Mouse (Mus musculus) embryo, embryonic 10 days (tissue): Measurements from ENCODE around the gene Krt88.

Experiments used
- DNase-seq: peaks from one replicate; pipeline ENCODE4 v3.0.0-alpha.2; 2015; ENCODE audit warnings: low spot score

The Krt88 gene

DNA sequence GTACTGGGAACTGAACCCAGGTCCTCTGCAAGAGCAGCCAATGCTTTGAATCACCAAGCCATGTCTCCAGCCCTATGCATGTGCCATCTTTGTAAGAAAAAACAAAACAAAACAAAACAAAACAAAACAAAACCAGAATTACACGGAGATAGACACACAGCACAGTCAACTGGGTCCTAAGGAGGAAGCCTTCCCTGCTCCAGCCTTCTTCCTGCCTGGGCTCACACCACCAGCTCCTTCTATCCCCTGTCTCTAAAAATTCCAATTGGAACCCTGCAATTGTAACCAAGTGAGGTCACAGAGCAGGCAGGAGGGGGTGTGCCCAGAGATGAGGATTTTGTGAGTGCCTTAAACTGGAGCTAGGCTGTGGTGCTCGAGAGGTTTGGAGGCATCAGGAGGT, at the start of gene Krt88:
Gene Krt88, plus strand, starts transcription at position 301 of the 400 bp plus-strand sequence.
- no peak for DNase-seq

DNA sequence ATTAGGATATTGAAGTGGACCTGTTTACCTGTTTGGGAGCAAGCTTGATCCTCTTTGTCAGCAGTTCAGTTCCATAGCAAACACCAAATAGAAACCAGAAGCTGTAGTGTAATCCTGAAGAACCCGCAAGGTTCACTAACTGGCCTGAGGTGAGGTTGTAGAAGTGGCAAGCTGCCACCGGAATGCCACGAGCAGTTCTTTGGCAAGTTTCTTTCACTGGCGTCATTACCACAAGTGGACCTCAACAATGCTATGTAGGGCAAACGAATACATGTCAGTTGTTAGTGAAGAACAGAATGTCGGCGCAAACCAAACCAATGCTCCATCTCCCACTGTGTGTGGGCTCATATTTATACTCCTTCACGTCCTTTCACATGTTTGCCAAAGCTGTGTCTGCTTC, 49.3 kb upstream of the Krt88 start:
- DNase-seq, result no peak

DNA sequence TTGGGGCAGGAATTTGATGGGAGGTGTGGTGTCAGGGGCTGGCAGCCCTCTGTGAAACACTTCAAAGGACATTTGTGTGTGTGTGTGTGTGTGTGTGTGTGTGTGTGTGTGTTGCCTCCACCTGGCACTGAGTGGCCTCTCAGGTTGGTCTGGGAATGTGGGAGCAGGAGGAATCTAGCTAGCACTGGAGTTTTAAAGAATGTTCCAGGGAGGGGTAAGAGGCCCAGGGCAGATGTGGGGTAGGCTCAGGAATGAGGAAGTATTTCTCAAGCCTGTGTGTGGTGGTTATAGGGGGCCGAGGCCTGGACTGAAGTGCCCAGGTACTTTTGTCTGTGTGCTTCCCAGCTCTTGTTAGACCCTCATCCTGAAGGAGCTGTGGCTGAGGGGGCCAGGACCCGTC, 36.8 kb upstream of the Krt88 start, which contains the start of gene Krt7:
Gene Krt7, plus strand, starts transcription at position 269 of the 400 bp plus-strand sequence.
- no peak for DNase-seq

DNA sequence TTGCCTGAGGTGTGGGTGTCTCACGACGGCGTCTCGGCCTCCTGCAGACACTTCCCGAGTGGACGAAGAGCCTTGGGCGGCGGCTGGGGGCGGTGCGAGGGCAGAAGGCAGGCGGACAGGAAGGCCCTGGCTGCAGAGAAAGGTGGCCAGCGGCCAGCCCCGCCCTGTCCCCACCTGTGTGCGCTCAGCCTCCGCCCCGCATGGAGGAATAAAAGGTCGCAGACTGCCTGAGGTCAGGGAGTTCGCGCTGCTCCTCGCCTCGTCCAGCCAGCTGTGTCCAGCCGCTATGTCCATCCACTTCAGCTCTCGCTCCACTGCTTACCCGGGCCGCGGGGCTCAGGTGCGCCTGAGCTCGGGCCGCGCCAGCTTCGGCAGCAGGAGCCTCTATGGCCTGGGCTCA, 35.4 kb upstream of the Krt88 start:
- DNase-seq, result no peak

DNA sequence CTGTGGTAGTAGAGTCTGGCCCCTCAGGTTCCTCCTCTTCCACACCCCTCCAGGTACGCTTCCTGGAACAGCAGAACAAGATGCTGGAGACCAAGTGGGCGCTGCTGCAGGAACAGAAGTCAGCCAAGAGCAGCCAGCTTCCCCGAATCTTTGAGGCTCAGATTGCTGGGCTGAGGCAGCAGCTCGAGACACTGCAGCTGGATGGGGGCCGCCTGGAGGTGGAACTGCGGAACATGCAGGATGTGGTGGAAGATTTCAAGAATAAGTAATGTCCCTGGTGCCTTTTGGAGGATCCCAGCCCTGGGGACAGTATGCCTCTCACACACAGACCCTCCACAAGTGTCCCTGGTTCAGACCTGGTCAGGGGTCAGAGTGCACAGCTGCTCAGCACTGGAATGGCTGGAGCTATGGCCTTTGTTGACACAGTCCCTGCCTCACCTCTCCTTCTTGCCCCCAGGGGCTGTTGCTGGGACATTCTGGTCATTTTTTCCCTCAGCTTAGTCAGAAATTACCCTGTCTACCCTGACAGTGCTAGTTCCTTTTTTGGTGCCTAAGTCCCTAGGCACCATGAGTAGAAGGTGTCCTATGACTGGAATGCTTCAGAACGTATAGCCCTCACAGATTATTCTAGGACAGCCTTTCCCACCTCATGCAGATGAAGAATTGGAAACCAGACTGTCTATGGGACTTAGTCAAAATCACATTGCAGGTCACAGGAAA, 33.5 kb upstream of the Krt88 start:
- DNase-seq, result peak; percentile 53

DNA sequence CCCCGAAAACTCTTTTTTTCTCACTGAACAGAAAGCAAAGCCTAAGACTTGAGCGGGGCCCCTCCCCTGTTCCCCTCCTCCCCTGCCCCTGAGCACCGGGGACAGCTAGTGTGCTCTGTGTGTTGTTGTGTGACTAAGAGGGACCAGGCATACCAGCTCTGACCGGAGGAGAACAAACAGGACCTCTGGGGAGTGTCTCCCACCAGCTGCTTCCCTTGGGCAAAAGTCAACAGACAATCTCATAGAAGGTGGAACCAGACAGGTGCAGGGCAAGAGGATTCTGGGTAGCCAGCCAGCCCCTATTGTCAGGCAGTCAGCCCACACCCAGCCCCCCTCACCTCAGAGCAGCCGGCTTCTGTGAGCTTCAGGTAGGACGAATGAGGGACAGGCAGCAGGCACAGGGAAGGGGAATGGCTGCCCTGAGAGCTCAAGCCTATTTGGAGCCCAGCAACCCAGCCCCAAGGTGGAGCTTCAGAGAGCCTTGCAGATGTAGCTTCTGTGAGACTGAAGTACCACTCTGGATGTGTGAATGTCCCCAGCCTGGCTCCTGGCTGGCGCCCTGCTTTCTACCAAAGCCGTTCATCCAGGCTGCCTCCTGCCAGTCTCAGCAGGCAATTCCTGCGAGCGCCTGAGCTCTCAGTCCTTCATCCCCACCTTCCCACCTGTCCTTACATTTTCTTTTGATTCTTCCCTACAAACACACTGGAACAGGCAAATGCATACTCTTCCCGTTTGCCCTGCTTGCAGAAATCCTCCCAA, 32.6 kb upstream of the Krt88 start:
- DNase-seq, result no peak

DNA sequence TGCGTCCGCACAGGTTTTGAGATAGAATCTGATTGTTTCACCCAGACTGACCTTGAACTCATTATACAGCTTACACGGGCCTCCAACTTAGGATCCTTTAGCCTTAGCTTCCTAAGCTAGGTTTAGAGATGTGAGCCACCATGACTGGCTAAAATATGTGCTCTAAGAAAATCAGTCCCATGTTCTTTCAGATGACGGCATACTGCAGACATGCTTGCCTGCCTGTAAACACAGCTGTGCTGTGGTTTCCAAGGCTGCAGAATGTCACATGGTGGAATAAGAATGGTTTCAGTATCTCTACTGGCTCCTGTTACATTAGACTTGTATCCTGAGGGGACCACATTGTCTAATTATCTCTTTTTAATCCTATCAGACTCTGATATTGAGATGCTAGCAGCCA, 28.6 kb upstream of the Krt88 start:
- no peak for DNase-seq

DNA sequence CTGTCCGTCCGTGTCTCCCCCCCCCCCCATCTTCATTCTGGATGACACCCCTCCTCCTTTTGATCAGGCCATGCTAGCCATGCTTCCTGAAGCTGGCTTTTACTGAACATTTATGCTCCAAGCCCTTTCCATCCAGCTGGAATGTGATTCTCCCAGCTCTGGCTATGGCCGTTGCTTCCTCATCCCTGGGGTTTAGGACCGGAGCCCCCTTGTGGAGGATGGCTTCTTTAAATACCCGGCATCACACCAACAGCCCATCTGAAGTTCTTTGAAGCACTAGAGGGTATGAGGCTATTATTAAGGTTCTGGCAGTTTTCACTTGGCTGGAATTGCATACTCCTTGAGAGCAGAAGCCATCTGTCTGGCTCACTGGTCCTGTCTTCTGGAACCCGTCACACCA, 26.6 kb upstream of the Krt88 start:
- peak; percentile 26 for DNase-seq

DNA sequence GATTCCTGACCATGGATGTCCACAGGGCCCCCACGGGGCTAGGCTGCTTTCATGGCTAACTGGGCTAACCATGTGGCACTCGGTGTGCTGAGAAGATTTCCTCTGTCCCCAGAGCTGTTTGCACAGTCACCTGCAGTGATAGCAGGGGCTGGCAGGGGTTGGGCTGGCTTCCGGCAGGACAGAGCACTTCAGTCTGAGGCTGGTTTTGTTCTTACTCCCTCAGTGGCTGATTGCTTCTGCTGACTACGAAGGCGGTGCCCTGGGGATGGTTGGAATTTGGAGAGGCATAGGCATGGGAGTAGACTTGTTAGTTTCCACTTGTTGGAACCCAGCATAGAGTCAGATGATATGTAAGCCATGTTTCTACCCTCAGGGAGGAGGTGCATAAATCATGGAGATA, 22.6 kb upstream of the Krt88 start:
- no peak for DNase-seq

DNA sequence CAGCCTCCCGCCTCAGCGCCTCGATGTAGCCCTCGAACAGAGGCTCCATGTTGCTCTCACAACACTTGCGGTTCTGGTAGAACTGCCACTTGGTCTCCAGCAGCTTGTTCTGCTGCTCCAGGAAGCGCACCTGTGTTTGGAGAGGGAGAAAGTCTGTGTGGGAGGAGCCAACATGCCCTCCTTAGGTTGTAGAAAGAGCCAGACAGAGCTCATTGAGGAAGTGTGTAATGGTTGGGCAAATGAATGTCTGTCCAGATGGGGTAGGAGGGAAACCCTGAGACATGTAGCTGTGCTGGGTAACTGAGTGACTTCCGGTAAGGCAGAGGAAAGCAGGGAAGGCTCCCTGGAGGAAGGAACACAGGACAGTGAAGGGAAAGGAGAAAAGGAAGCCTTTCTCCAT, 10.9 kb upstream of the Krt88 start:
- no peak for DNase-seq

DNA sequence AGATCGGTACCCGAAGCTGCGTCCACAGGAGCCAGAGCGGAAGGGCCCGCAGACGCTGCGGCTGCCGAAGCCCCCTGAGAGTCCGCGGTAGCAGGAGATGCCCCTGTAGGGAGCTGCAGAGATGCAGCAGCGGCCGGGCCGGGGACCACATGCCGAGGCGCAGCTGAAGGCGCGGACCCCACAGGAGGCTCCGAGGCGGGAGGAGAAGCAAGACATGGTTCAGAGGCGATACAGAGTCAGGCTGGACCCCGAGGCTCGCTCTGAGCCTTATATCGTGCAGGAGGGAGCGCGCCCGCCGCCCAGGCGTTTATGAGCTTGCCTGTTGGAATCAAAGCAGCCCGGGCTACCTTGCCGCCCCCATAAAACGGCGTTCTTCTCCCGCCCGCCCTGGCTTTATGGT, 9.0 kb upstream of the Krt88 start, which contains the start of gene Krt87:
Gene Krt87, minus strand, starts transcription at position 250 of the 400 bp plus-strand sequence.
- DNase-seq, result peak; percentile 43

DNA sequence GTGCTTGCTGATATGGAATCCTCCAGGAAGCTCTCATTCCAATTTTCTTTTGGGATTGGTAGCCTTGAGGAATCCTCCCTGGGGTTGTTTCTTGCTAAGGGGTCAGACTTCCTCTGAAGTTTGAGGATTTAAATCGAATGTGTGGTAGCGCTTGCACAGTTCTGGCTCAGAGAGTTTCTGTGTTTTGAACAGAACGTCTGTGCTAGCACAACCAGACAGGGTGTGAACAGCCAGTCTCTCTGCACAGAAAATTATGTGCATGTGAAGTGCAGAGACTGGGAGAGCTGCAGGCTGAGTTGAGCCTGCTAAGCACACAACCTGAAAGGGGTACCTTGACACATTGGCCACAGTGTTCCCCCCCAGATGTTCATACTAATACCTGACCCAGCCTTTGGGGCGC, 6.7 kb upstream of the Krt88 start:
- DNase-seq, result no peak

DNA sequence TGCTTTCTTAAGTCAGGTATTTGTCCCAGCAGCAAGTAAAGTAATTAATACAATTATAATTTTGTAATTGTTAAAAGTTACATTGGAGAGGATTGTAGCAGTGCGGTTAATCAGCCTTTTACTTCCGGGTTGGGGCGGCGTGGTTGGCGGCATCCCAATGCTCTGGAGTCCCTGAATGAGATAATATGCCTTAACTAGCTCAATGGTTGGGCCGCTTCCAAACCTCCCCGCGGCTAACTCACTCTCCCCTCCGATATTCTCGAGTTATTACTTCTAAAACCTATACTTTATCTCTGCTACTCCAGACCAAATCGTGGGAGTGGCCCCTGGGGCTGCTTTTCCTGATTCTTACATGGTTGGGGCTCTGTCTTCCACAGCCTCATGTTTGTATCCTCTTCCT, 972 bp upstream of the Krt88 start:
- DNase-seq, result no peak

DNA sequence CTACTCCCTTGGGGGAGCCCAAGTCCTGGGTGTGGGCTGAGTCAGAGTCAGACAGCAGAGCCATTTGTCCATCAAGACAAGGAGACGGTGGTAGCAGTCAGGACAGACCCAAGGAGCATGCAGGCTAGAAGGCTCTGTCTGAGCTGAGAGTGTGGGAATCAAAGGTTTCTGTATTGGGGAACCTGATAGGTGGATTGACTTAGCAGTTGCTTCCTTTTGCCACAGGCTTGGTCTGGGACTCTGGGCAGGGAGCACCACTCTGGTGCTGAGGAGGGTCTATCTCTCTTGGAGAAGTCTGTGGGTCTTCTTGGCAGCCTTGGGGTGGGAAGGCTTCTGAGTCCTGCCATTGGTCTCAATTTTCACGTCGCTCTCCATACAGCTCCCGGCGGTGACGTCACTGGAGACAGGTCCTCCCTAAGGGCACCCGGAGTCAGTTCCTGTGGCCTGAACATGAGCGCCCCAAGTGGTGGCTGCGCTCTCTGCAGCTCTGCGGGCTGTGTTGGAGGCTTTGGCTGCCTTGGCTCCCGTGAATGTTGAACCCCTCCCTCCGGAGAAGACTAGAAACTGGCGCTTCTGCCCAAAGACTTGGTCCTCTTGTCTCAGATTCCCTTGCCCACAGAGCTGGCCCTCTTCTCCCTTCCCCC, 5.7 kb downstream of the Krt88 start:
- DNase-seq, result peak; percentile 86

DNA sequence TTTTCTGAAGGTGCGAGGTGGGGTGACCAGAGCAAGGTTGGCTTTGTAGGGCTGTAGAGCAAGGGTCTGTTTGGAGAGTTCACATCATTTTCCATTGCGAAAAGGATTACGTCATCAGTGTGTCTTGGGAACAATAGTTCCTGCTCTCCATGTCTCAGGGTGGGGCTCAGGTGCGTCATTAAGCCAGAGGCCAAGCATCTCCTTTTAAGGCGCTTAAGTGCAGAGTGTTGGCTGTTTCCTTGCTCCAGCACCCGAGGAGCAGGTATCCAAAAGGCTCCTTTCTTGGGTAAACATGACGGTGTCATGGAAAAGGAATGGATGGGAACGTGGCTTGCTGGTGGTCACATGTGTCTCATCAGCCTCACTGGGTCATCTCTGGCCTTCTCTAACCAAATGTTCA, 7.2 kb downstream of the Krt88 start:
- no peak for DNase-seq

DNA sequence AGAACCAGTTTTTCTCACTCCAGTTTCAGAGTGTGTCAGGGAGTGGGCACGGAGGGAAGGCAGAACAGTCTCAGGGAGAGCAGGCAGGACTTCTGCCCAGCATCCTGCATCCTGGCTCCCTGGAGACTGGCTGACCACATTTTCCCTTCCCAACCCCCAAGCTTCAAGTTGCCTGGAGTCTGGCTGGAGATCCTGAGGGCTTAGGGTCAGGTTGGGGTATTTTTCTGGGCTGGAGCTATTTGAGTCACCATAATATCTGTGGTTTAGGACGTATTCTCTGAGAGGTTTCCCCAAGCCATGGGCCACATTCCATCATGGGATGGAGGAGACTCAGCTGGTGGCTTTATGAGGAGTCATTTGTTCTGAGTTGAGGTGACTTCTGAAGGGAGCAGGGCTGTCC, 7.7 kb downstream of the Krt88 start:
- no peak for DNase-seq

DNA sequence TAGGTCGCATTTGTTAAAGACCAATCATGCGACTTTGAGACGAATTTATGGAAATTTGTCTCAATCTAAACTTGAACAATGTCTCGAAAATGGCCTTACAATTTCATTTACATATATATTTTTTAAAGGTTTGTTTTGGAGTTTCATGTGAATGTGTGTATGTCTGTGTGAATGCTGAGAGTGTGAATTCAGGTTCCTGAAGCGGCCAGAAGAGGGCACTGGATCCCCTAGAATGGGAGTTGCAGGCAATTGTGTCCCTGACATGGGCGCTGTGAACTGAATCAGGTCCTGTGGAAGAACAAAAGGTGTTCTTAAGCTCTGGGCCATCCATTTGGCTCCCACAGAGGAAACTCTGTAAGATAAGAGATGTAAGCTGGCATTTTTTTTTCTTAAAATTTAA, 8.3 kb downstream of the Krt88 start:
- no peak for DNase-seq

DNA sequence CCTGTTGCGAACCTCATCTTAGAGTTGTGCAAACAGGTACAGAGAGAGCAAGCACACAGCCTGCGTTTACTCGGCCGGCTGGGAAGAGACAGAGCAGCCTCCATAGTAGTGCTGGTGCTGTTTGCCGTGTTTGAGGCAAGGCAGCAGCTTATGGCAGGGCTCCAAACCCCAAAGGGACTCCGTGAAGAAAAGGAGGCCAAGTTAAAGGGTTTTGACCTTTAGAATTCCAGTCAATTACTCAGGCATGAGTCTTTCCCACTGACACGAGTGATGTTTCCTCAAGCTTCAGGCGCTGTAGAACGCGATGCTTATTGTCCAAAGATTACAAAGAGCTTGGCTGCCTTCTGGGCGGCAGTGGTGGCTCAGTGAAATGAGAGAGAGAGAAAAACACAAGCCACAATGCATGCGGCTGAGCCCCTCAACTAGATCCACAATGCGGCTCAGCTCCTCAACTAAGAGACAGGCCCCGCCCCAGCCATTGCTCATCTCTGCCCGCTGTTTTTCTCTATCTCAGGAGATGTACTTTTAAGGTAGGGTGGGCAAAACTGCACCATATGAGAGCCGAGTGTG, 10.9 kb downstream of the Krt88 start:
- DNase-seq, result peak; percentile 25

DNA sequence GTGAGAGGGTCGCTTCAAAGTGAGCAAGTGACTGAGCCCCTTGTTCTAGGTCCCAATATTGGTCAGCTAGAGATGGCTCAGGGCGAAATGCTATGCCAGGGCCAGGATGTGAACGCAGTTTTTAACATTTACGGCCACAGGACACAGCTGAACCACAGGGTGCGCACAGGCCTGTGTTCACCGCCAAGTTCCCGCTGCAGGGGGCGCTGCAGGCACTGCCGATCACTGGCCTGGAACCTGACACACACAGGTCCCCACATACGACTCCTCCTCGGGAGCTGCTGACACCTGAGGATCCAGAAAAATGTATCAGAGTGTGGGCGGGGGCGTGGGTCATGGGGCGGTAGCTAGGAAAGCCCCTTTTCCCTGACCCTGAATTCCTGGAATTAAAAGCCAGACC, 11.7 kb downstream of the Krt88 start:
- no peak for DNase-seq

DNA sequence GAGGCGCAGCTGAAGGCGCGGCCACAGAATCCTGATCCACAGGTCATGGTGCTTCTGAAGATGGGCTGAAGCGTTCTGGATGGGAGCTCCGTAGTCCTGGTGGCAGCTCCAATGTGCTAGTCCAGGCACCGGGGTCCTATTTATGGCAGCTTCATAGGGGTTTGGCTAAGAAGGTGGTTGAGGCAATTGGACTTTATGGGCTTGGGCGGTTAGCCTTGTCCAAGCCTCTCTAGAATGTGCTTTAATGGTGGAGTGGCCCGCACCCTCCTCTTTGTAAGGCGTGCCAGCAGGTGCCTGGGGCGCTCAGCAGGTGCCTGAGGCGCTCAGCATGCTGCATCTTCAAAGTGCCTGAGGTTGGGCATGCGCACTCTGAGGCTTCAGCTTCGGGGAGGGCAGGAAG, 16.1 kb downstream of the Krt88 start, which contains the start of gene Krt81:
Gene Krt81, minus strand, starts transcription at position 101 of the 400 bp plus-strand sequence.
- no peak for DNase-seq

DNA sequence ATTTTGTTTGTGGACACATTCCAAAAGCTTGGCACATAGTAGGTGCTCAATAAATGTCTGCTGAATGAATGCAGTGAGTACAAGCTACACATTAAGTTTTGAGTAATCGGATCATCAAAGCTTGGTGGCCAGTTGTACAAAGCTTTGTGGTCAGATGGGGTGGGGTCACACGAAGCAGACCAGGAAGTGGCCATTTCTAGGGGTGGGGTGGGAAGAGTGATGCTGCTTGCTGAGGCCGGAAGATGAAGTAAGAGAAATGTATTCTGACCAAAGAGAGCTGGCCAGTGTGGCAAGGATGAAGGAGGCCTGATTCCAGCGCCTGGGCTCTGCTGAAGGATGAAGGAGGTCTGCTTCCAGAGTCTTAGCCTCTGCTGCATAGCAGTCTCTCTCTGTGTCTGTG, 21.5 kb downstream of the Krt88 start:
- DNase-seq, result no peak

DNA sequence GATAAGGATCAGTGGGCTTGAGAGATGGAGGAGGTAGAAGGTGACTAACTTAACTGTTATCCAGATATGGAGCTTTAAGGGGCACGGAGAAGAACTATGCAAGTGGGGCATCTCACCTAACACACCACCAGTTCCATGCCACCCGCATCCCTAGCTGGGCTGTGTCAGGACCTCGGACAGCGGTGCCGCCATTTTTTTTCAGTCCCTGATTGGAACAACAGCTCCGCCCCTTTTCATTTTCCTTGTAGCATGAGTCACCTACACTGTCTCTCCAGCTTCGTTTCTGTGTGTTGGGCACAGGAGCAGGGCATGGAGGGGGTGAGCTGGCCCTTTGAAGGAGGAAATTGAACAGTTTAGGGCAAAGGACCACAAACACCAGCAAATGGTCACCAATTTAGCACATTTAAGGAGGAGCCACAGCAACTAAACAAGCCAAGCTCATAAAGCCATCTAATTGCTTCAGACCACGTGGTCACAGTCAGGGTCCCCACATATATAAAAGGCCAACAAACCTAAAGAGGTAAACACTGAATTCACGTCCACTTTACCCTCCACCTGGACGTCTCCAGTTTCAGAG, 25.5 kb downstream of the Krt88 start, which contains the start of gene Krt86:
Gene Krt86, plus strand, starts transcription at position 527 of the 577 bp plus-strand sequence.
- peak; percentile 72 for DNase-seq
